Mouse (Mus musculus) liver, embryonic 13.5 days (tissue): ENCODE data around the gene Slc35d2. TPM values are rescaled to one million over a fixed set of nuclear protein-coding genes. Genes with fewer than 3 reads are reported as not detected.

ENCODE experiments used
- ATAC-seq: fragments of 200-750 bp; cut with Nextera tagmentation; 2 replicates; pipeline ENCODE4 v1.8.0; 2017; ENCODE audit warnings: low read depth, mild to moderate bottlenecking, moderate number of reproducible peaks, moderate library complexity
- DNase-seq: peaks from one replicate; pipeline ENCODE4 v3.0.0; 2022
- H3K27ac ChIP-seq: fragments of 300-500 bp; sonication (generic); 2 replicates; pipeline ENCODE4 v1.5.1; 2015; ENCODE audit warnings: moderate library complexity, mild to moderate bottlenecking, inconsistent platforms
- H3K27me3 ChIP-seq: fragments of 300-500 bp; sonication (generic); 2 replicates; pipeline ENCODE4 v1.6.1; 2015; ENCODE audit warnings: mild to moderate bottlenecking, inconsistent platforms
- H3K36me3 ChIP-seq: fragments of 300-500 bp; sonication (generic); 2 replicates; pipeline ENCODE4 v1.6.1; 2015; ENCODE audit warnings: mild to moderate bottlenecking, inconsistent platforms
- H3K4me1 ChIP-seq: fragments of 300-500 bp; sonication (generic); replicated peaks from 2 replicates; pipeline ENCODE4 v1.6.1; 2015; ENCODE audit warnings: inconsistent platforms
- H3K4me2 ChIP-seq: fragments of 300-500 bp; sonication (generic); 2 replicates; pipeline ENCODE4 v1.6.1; 2015; ENCODE audit warnings: inconsistent platforms, mild to moderate bottlenecking, moderate library complexity
- H3K4me3 ChIP-seq: fragments of 300-500 bp; sonication (generic); replicated peaks from 2 replicates; pipeline ENCODE4 v1.5.1; 2015; ENCODE audit warnings: mild to moderate bottlenecking, inconsistent platforms
- H3K9ac ChIP-seq: fragments of 300-500 bp; sonication (generic); 2 replicates; pipeline ENCODE4 v1.6.1; 2015; ENCODE audit warnings: mild to moderate bottlenecking, inconsistent platforms
- H3K9me3 ChIP-seq: fragments of 300-500 bp; sonication (generic); replicated peaks from 2 replicates; pipeline ENCODE4 v1.6.1; 2016; ENCODE audit warnings: inconsistent platforms
- WGBS: fragments of 180-500 bp; shearing (Covaris S2); methylation state at CpG from one replicate; pipeline ENCODE4 v1.1.7; 2015; ENCODE audit not compliant: insufficient replicate concordance; 5-methylcytosine and 5-hydroxymethylcytosine counted together
- polyA plus RNA-seq: library from polyadenylated mRNA; unstranded; fragments of >200 nt; fragmentation: Nextera tagmentation; extraction: Ambion mirVana; gene quantifications from 2 replicates; pipeline ENCODE4 v1.2.1, GENCODE M21; 2015

Slc35d2 gene
- polyA plus RNA-seq, 1 experiment from 2014 or later: 5.6 TPM

DNA sequence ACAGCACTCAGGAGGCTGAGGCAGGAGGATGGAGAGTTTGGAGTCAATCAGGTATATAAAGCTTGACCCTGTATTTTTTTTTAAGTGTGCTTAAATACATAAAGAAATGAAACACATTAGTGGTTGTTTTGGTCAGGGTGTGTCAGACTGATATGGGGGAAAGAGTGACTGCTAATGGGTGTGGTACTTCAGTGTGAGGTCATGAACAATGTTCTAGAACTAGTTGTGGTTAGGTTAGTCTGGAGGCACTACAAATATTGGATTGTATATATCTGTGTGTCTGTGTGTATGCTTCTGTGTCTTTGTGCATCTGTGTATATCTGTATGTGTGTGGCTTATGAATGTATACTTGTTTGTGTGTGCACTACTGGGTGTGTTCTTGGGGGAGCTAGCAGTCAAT is 79.6 kb downstream of the Slc35d2 start:
- no peak overlapping the region for H3K9ac ChIP-seq
- H3K36me3 ChIP-seq: no peaks in the 10 kb centered on the region
- ATAC-seq: peak; percentile 69; the same call in 1 of the 2 replicates
- H3K27me3 ChIP-seq: no peaks in the 10 kb centered on the region
- DNase-seq: no peak
- no peaks in the 10 kb centered on the region for H3K9me3 ChIP-seq
- no peak overlapping the region for H3K4me3 ChIP-seq
- H3K27ac ChIP-seq: no peak overlapping the region
- no peak overlapping the region for H3K4me2 ChIP-seq
- H3K4me1 ChIP-seq: peaks cover 9% of the 10 kb centered on the region

- DNase-seq: no peak
- Histone ChIP-seq H3K4me3 (no peak overlapping the region), H3K9ac (no peak overlapping the region), H3K36me3 (no peaks in the 10 kb centered on the region), H3K27ac (no peak overlapping the region), H3K27me3 (no peaks in the 10 kb centered on the region), H3K4me1 (peaks cover 9% of the 10 kb centered on the region), H3K4me2 (no peak overlapping the region), H3K9me3 (no peaks in the 10 kb centered on the region)
- WGBS: 65% methylated on average over 2 of the region's 2 CpGs
- no peak for ATAC-seq
Measured at GRCm38 (mm10) chr13:64048467-64048866, 80.7 kb downstream of the Slc35d2 start.

Other genes with a start within 250 kb of the Slc35d2 start
- gene Hsd17b3, start 40.1 kb downstream of the Slc35d2 start, polyA plus RNA-seq: not detected in 2 replicates
- gene Zfp367, start 23.8 kb upstream of the Slc35d2 start, polyA plus RNA-seq: 21.9 and 25.7 TPM in 2 replicates
- gene Habp4, start 32.5 kb upstream of the Slc35d2 start, polyA plus RNA-seq: 7.5 and 9.1 TPM in 2 replicates
- gene Cdc14b, start 145.9 kb upstream of the Slc35d2 start, polyA plus RNA-seq: 6.9 and 8.9 TPM in 2 replicates
- 21.6 and 25.1 TPM in 2 replicates for gene Aaed1, start 183.3 kb upstream of the Slc35d2 start, polyA plus RNA-seq
- gene Ctsl, start 241.5 kb upstream of the Slc35d2 start, polyA plus RNA-seq: 125 and 152 TPM in 2 replicates